8 mouse cellular contexts compared by ENCODE assay signal in genomic region chr12:112605766-112606165, GRCm38 (mm10). TPM values are rescaled to one million over a fixed set of nuclear protein-coding genes. Genes with fewer than 3 reads are reported as not detected.
A peak's percentile ranks its signal among the peaks of the same experiment; 100 is the strongest.
DNase-seq lines count a peak whose midpoint lies in the region; ATAC-seq and TF ChIP-seq lines count a peak whose summit lies in the region.

No protein-coding gene starts in this region.

- DNase-seq in CD4-positive, CD25-positive, alpha-beta regulatory T cell, adult 2 months (ENCODE audit: low read depth, low spot score): peak; percentile 84
- DNase-seq in adrenal gland, postnatal 4 days (ENCODE audit: low spot score in 2 of 2): peak; percentile 50 to 71
- DNase-seq in heart, postnatal 10 days: peak; percentile 86 to 90
- DNase-seq in kidney, postnatal 4 days: peak; percentile 87 to 90
- peak; percentile 78 for DNase-seq in lung, embryonic 14.5 days
- DNase-seq in thymus, adult 2 months: peak; percentile 79

- no peaks in the 10 kb centered on the region for H3K4me1 ChIP-seq in lung, embryonic 14.5 days (ENCODE audit: insufficient read depth)
- H3K4me1 ChIP-seq in olfactory bulb, adult 2 months (ENCODE audit: control insufficient read depth, insufficient read depth, low read length): peaks cover 26% of the 10 kb centered on the region
- H3K4me1 ChIP-seq in thymus, adult 2 months (replicated peaks; ENCODE audit: control insufficient read depth, insufficient read depth, low read length): no peaks in the 10 kb centered on the region

- peak; percentile 53; the same call in 1 of the 2 replicates for ATAC-seq in erythroblast, adult 5-6 weeks (replicated peaks; ENCODE audit: low FRiP score, poor library complexity, severe bottlenecking)
- peak; percentile 71 for ATAC-seq in lung, embryonic 14.5 days (ENCODE audit: insufficient read depth)

- intact Hi-C loops in heart, postnatal 10 days (cut with DNase I): loop anchor here (1.0 kb wide), 1 partner anchor 53 kb away; no protein-coding TSS in a partner anchor

- peaks cover 5% of the 10 kb centered on the region; the same call in 1 of the 2 replicates for H3K36me3 ChIP-seq in lung, embryonic 14.5 days (ENCODE audit: insufficient read depth)
- H3K36me3 ChIP-seq in thymus, adult 2 months (ENCODE audit: control insufficient read depth, insufficient read depth, low read length): no peaks in the 10 kb centered on the region

- H3K27me3 ChIP-seq in lung, embryonic 14.5 days (ENCODE audit: insufficient read depth, low read length): no peaks in the 10 kb centered on the region
- H3K27me3 ChIP-seq in thymus, adult 2 months (ENCODE audit: control insufficient read depth, insufficient read depth, low read length): no peaks in the 10 kb centered on the region

- no peak overlapping the region for H3K4me2 ChIP-seq in lung, embryonic 14.5 days

- H3K27ac ChIP-seq in lung, embryonic 14.5 days (ENCODE audit: low read depth): no peak overlapping the region
- H3K27ac ChIP-seq in olfactory bulb, adult 2 months (ENCODE audit: insufficient read depth, low read depth, low read length): no peak overlapping the region
- no peak overlapping the region for H3K27ac ChIP-seq in thymus, adult 2 months (ENCODE audit: control insufficient read depth, insufficient read depth, low read length)

- no peaks in the 10 kb centered on the region for H3K9me3 ChIP-seq in lung, embryonic 14.5 days (ENCODE audit: low read depth, low read length)

- no peak overlapping the region for H3K9ac ChIP-seq in lung, embryonic 14.5 days

- peak; percentile 96 for TF ChIP-seq CTCF in lung, embryonic 14.5 days (IDR thresholded peaks at IDR 0.05; ENCODE audit: low read depth)
- TF ChIP-seq CTCF in olfactory bulb, adult 2 months (IDR thresholded peaks at IDR 0.05; ENCODE audit: insufficient read depth, low read depth, low read length): peak; percentile 98
- TF ChIP-seq CTCF in thymus, adult 2 months (IDR thresholded peaks at IDR 0.05; ENCODE audit: borderline replicate concordance, control insufficient read depth, extremely low read depth, insufficient read depth, low read length, poor library complexity): peak; percentile 93

- 47% methylated on average over 6 of the region's 6 CpGs for WGBS in lung, embryonic 14.5 days
- 43% methylated on average over 6 of the region's 6 CpGs for WGBS in olfactory bulb, adult 2 months
- WGBS in thymus, adult 2 months: 52% methylated on average over 6 of the region's 6 CpGs

- TF ChIP-seq POLR2A in olfactory bulb, adult 2 months (IDR thresholded peaks at IDR 0.05; ENCODE audit: insufficient read depth, low read depth, low read length): no peak
- TF ChIP-seq POLR2A in thymus, adult 2 months (IDR thresholded peaks at IDR 0.05; ENCODE audit: control insufficient read depth, extremely low read depth, insufficient read depth, low read length, poor library complexity): no peak

- H3K4me3 ChIP-seq in lung, embryonic 14.5 days (ENCODE audit: low read depth, low read length): no peak overlapping the region
- no peak overlapping the region for H3K4me3 ChIP-seq in olfactory bulb, adult 2 months (ENCODE audit: insufficient read depth, low read depth, low read length)
- no peak overlapping the region for H3K4me3 ChIP-seq in thymus, adult 2 months (ENCODE audit: control insufficient read depth, insufficient read depth, low read length)

RNA-seq across cellular contexts. Expression of gene Adssl1, which starts 14.1 kb away (rescaled TPM):
- total RNA-seq in adrenal gland, postnatal 4 days (2021): 10 to 100 TPM; 17.1 to 19.5 TPM
- 20.5 and 32.3 TPM in 2 replicates for total RNA-seq in erythroblast, adult 5-6 weeks (2015; ENCODE audit: low replicate concordance)
- 23.8 and 24.4 TPM in 2 replicates for total RNA-seq in erythroblast, adult 5-6 weeks (2017; ENCODE audit: low replicate concordance)
- 100 to 1,000 TPM; 129 to 136 TPM for total RNA-seq in heart, postnatal 10 days (2021)
- 3.8 and 5.0 TPM in 2 replicates for polyA plus RNA-seq in lung, embryonic 14.5 days (2014; fragmentation: Nextera tagmentation; extraction: Ambion mirVana)
- not detected in 2 replicates for polyA plus RNA-seq in olfactory bulb, adult 2 months (2012; ENCODE audit: insufficient read depth, insufficient read length, low replicate concordance, missing spikeins)
- polyA plus RNA-seq in thymus, adult 2 months (2012; rRNA removed): 10.9 and 14.2 TPM in 2 replicates

RNA-seq across cellular contexts. Expression of gene Inf2, which starts 17.2 kb away (rescaled TPM):
- 10 to 100 TPM; 26.5 to 27.3 TPM for total RNA-seq in adrenal gland, postnatal 4 days (2021)
- 3.1 and 4.6 TPM in 2 replicates for total RNA-seq in erythroblast, adult 5-6 weeks (2015; ENCODE audit: low replicate concordance)
- total RNA-seq in erythroblast, adult 5-6 weeks (2017; ENCODE audit: low replicate concordance): 0.94 and 3.5 TPM in 2 replicates
- 10 to 100 TPM; 18.4 to 23.3 TPM for total RNA-seq in heart, postnatal 10 days (2021)
- 4.5 and 5.2 TPM in 2 replicates for polyA plus RNA-seq in lung, embryonic 14.5 days (2014; fragmentation: Nextera tagmentation; extraction: Ambion mirVana)
- polyA plus RNA-seq in olfactory bulb, adult 2 months (2012; ENCODE audit: insufficient read depth, insufficient read length, low replicate concordance, missing spikeins): not detected in 2 replicates
- 26.3 and 26.8 TPM in 2 replicates for polyA plus RNA-seq in thymus, adult 2 months (2012; rRNA removed)

RNA-seq across cellular contexts. Expression of gene Siva1, which starts 38.7 kb away (rescaled TPM):
- total RNA-seq in adrenal gland, postnatal 4 days (2021): 10 to 100 TPM; 69.9 to 72.6 TPM
- 45.0 and 45.4 TPM in 2 replicates for total RNA-seq in erythroblast, adult 5-6 weeks (2015; ENCODE audit: low replicate concordance)
- total RNA-seq in erythroblast, adult 5-6 weeks (2017; ENCODE audit: low replicate concordance): 65.9 and 114 TPM in 2 replicates
- 10 to 100 TPM; 26.4 to 31.4 TPM for total RNA-seq in heart, postnatal 10 days (2021)
- 253 and 291 TPM in 2 replicates for polyA plus RNA-seq in lung, embryonic 14.5 days (2014; fragmentation: Nextera tagmentation; extraction: Ambion mirVana)
- polyA plus RNA-seq in olfactory bulb, adult 2 months (2012; ENCODE audit: insufficient read depth, insufficient read length, low replicate concordance, missing spikeins): not detected in 2 replicates
- 131 and 134 TPM in 2 replicates for polyA plus RNA-seq in thymus, adult 2 months (2012; rRNA removed)
